Mouse (Mus musculus) spleen, postnatal 4 days (tissue): ENCODE data around the gene Camta1.

Source experiments
- DNase-seq, 2 experiments: peaks; one replicate each; pipeline ENCODE4 v3.0.0; 2022; ENCODE audit warnings: low spot score in 2 of 2

Gene Camta1

DNA sequence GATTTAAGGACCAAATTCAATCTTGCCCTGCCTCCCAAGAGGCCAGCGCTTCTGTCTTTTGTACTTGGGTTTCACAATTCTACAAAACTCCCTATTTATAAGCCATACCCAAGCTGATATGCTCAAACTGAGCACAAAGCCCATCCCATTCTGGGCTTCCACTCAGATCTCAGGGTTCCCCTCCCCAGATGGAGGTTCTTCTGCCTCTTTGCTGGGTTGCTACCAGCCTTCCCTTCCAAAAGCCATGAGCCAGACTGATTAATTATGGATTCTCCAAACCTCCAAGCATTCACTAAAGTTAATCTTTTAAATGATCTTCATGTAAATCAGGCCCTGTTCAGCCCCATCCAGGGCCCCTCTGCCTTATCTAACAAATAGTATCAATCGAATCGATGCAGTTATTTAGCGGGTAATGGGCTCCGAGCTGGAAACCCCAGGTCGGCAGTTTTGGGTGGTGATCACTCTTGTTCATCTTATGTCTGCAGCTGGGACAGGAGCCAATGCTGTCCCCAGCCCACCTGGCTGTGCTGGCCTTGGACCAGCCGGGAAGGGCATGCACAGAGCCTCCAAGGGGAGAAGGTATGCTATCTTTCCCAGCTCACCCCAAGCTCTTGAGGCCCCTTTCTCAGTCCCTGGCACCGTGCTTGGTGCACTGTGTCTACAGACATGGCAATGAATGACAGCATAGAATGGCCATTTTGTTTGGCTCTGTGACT, 534.5 kb downstream of the Camta1 start:
- no peak for DNase-seq

DNA sequence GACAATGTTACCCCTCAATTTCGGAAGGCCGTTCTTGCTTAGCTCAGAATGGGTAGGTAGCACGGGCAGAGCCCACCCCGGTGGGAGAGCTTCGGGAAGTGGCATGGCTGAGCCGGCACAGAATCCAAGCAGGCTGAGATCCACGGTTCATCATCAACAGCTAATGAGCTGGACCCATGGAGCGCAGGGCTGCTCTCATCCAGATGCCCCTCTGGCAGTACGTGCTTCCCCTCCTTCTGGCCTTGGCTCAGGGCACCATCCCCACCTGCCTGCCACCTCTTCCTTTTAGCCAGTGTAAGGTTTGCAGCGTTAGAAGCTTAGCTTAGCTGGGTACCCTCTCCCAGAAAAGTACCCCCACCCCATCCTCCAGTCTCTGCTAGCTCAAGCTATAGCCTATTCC, 545.2 kb downstream of the Camta1 start:
- no peak for DNase-seq

DNA sequence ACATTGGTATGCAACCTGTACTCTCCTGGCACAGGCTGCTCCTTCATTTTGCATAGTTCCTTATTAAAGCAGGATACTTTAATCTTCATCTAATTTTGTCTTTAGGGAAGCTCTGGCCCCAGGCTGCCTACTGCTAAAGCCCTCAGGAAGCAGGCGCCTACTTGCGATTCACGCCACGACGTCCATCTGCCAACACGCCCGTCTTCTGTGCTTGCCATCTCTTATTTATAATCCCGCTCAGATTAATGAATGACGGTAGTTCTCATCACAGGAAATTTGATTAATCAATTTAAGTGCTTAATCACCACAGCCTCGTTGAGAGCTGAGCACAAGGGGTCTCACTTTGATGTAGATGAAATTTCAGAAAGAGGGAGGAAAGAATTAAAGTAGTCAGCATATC, 546.0 kb downstream of the Camta1 start:
- no peak for DNase-seq

DNA sequence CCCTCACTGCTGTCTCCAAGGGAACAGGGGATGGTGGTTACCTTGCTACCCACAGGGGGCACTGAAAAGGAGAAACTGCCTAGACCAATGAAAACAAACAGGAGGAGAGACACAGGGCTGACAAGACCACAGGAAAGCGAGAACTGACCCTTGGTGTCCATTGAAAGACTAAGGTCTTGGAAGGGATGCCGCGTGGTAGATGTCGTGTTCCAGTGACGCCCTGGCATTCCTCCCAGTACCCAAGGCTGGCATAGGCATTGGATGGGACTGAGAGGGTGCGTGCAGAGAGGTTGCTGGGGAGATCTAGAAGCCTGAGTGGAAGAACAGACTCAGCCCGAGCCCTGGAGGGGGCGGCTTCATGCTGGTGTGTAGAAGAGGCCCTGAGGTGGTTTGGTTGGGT, 550.9 kb downstream of the Camta1 start:
- DNase-seq = no peak

DNA sequence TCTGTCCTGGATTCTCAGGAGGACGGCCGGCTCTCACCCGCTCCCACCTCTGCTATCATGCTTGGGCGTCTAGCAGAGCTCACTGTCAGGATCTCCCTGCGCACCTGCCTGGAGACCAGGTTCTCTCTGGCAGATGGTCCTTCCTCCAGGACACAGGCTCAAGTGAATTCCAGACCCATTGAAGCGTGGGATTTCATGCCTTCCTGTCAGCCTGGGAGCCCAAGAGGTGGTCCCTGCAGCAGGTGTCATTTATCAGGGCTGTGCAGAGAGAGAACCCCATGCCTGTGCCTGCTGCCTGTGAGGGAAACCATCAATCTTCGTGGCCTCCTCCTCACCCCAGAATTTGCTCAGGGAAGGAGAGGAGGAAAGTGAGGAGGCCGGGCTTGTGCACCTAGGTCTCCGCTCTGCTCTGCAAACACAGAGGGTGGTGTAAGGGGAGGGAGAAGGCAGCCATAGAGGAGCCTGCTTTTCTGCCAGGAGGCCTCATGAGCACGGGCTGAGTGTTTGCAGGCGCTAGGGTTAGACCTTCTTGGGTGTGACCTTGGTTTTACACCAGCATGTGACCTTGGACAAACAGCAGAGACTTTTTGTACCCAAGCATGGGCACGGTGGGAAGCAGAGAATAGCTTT, 551.5 kb downstream of the Camta1 start:
- no peak for DNase-seq

DNA sequence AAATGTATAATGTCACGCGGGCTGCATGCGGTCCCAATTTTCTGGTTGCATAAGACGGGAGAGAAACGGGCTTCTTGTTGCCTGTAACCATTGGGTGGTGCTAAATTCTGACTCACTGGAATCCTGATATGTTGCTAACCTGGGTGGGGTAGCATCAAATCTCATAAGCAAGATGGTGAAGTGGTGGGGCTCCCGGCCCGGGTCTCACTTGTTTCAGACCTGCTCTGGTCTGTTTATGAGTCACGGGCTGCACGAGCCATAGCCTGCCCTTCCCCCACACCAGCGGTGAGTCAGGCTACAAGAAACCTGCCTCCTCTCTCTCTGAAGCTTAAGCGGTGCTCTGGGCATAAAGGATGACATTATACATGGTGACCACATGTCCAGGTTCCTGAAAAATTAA, 554.8 kb downstream of the Camta1 start:
- DNase-seq = no peak

DNA sequence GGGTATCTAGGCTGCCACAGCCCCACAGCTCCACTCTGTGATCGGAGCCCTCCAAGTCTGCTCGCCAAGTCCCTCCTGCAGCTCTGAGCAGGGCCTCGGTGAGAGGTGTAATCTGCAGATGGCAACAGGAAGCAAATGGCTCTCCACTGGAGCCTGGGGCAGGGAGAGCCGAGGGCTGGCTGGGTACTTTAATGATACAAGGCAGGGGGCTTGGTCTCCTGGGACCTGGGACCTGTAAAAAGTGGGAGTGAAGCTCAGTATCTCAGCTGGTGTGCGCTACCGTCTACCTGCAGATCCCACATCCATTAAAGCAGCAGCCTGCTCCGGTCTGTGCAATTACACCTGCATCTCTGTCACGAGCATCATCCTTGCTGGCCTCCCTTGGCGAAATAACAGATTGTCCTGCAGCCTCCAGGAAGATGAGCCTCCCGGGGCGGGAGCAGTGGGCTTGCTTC, 555.3 kb downstream of the Camta1 start:
- DNase-seq = no peak

DNA sequence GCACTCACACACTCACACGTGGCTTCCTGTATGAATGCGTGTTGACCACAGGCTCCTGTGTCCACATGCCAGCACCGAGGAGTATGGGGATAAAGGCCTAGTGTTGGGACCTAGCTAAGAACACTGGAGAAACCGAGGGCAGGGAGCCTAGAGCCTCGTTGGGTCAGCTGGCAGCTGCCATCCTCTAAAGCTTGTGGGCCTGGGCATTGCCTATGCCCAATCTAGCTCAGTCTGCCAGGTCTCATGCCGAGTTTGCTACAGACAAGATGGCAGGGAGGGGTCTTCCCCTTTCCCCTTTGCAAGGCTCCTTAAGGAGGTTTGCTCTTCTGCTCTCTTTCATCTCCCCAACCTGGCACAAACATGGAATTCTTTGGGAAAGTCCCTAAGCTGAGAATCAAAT, 555.9 kb downstream of the Camta1 start:
- no peak for DNase-seq

DNA sequence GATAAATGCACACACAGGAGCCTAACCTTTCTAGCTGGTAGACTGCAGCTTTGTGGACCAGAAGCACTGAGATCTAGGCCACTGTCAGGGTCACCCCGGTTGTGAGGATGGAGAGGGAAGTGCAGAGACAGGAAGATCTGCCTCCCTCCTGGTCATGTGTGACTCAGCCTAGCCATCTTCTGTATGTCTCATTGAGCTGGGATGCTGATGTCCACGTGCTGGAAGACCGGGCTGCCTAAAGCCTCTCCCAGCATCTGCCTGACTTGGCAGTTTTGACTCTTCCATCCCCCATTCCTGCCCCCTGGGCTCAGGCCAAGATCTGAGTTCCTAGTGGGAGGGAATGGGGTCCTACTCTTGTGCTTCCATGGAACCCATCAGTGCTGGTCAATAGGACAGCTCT, 557.7 kb downstream of the Camta1 start:
- no peak for DNase-seq

DNA sequence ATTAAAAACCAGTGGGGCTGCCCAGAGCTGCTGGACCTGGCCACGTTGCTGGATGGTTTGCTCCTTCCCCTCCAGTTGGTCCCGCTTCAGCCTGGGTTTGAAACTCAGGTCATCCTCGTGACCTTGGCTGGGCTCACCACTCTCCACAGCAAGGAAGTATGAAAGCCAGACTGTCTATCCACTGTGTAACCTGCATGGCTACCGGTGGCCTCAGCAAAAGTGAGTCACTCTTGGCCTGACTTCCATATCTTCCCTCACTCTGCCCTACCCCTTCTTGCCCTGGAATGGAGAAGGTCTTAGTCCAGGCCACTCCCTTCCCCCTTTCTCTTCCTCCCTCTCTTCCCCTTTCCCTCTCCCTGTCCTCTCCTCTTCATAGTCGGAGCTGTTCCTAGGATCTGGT, 558.2 kb downstream of the Camta1 start:
- no peak for DNase-seq

DNA sequence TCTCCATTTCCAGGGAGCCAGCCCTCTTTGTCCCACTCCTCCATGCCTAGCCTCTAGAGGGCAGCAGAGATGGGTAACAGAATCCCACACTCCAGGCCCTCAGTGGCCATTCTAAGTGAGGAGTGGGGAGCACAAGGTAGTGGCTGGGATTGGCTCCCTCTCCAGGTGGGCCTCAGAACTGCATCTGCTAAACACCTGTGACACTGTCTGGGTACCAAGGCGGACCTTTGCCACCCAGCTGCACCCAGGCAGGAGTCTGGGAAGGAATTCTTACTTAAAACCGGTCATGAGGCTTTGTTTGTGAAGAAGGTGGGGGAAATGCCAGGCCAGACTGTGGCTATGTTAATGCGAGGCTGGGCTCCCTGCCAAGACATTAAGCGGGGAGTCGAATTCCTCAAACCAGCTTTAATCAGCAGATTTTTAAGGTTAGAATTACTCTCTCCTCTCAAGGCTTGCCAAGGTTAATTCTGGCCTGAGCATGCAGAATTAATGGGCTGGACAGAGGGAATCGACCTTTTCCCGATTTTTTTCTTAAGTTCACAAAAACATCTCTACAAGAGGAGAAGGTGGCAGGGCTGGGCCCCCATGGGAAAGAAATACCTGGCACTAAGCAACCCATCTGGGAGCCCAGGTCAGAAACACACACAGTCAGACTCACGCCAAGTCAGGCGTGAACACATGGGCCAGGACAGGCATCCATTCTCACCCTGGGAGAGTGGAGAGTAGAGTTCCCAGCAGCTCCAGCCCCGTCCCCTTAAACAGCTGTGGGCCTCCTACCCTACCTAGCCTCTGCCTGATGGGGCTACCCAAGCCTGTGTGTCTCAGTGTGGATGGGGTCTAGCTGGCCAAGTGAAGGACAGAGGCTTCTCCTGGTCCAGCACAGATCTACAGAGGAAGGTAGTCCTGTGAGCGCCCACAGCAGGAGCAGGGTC, 559.2 kb downstream of the Camta1 start:
- no peak for DNase-seq

DNA sequence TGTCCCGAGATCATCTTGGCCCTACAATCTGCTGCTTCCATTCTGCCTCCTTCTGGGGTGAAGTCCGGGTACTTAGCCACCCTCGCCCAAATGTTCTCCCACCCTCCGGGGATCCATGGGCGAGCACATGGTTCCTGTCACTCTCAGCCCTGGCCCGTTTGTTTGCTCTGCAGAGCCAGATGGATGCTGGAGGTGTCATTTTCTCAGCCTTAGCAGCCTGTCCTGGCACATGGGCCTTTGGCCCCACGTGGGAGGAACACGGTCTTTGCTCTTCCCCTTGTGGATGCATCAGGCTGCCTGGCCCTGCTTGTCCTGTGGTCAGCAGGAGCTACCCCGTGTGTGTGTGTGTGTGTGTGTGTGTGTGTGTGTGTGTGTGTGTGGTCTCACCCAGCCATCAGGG, 560.3 kb downstream of the Camta1 start:
- no peak for DNase-seq

DNA sequence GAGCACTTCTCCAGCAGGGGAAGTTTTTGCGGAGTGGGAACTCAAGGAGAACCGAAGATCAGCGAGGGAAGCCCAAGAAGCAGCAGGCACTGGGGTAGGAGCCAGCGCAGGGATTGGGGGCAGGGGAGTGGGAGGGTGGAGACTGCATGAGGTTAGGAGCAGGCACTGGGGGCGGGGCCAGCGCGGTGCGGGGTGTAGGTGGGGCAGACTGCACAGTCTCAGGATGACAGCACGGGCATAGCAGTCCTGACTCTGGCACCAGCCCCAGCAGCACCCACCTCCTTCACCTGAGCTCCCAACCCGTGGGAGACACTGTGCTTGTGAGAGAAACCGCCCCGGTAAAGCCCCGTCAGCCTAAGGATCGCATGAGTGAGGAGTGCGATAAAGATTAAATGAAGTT, 561.0 kb downstream of the Camta1 start:
- no peak for DNase-seq

DNA sequence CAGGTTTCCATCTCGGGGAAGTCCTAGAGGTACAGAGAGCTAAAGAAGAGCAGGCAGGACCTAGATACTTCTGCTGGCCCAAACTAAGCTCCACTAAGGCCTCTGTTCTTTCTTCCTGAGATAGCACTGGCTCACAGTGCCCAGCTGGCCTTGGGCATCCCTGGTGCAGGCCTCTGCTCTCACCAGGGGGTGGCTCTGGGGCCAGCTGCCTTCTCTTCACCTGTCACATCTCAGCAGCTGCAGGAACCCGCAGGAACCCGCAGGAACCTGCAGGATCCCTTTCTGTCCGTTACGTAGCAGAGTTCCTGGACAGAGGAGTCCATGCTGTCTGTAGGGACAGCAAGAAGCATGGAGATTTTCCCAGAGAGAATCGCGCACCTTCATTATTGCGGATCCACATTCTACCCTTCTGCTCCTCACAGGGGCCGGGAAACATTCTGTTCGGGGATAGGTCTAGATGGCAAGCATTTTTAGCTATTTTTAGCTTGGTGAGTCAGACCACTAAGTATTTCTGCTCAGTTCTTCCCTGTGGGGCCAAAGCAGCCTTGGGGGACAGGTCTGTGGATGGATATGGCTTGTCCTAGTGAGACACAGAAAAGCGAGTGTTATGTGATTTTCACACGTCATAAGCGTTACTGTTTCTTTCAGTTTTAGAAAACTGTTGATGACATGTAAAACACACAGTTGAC, 566.0 kb downstream of the Camta1 start:
- DNase-seq = no peak

DNA sequence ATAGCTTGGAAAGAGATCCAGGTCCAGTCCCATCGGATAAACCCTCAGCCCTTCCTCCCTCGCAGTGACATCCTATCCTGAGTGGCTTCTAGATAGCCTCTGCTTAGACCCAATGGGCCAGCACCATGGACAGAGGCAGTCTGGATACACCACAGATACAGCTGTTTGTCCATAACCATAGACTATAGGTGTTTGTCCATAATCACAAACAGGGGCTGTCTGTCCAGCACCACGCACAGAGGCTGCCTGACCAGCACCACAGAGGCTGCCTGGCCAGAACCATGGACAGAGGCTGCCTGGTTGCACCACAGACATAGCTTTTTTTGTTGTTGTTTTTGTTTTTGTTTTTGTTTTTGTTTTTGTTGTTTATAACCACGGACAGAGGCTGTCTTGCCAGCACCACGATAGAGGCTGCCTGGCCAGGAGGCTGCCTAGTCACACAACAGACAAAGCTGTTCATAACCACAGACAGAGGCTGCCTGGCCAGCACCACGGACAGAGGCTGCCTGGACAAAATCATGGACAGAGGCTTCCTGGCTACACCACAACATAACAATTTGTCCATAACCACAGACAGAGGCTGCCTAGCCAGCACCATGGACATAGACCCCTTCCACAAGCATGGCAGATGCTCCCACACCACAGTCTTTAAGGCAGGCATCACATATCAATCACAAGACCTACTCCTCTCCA, 572.6 kb downstream of the Camta1 start:
- DNase-seq = no peak

DNA sequence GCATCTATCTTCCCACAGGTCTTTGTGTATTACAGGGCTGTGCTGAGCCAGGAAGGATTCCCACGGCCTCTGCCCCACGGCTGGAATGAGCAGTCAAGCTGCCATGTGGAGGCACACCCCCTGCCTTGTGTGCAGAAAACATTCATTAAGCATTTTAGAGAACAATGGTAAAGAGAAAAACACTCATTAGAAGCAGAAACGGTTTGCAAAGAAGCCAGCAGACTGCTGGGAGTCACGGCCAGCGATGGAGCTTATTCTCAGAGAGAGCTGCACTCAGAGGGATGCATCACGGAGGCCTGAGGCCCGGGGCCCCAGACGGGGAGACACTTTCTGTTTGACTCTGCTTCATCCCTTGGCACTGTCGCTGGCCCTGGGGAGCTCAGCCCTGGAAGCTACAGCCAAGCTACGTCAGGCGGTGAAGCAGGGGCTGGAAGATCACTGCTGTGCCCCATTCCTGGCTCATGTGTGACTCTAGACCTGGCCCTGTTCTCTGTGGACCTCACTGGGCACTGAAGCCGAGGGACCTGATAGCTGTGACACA, 575.7 kb downstream of the Camta1 start:
- no peak for DNase-seq

DNA sequence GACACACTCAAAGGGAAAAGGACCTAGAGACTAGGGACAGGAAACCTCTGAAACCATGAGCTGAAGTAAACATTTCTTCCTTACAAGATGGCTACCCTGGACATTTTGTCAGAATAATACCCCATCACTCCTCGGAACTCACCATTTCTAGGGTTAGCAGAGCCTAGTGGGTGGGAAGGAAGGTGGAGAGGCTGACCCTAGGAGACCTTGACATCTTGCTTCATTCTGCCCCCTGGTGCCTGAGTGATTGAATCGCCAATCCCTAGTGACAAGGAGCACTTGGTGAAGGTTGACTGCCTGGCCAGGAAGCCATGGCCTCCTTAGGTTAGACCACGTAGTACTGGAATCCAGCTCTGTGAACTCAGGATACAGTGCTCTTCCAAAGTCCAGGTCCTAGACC, 576.2 kb downstream of the Camta1 start:
- no peak for DNase-seq

DNA sequence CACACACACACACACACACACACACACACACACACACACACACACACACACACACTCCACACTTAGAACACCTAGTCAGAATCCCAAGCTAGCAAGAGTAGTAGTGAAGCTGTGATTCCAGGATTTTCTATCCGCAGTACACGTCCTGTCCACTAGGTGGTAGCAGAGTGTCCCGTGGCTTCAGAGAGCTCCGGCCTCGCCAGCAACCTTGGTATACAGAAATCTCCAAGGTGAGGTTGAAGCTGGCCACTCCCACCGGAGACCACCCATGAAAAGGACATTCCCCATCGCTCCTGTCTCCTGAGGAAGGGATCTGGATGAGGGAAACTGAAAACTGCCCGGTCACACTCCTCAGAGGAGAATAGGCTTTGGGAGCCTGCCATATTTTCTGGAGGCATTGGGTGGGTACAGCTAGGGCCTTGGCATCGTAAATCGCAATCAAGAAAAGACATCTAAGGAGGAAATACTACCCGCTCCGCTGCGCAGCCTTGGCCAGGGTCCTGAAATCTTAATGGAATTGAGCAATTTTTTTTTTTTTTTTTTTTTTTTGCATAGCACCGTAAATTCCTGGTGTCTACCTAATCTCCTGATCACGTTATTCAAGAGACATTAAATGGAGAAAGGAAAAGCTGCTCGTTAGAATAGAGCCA, 578.5 kb downstream of the Camta1 start:
- no peak for DNase-seq

DNA sequence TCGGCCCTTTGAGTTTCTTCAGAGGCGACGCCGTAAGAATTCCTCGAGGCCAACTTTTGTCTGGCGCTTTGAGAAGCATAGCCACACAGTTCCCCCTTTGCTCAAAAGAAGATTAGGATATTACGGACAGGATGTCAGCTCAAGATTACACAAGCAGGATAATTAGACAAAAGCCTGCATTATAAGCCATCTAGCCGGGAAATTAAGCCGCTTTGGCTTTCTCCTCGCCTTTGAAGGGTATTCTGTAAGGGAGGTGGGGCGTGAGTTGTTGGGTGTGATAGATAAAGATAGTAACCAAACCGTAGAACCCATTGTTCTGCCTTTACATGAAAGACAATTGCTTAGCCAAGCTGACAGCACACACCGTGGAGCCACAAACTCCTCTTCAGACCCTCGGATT, 579.6 kb downstream of the Camta1 start:
- no peak for DNase-seq

DNA sequence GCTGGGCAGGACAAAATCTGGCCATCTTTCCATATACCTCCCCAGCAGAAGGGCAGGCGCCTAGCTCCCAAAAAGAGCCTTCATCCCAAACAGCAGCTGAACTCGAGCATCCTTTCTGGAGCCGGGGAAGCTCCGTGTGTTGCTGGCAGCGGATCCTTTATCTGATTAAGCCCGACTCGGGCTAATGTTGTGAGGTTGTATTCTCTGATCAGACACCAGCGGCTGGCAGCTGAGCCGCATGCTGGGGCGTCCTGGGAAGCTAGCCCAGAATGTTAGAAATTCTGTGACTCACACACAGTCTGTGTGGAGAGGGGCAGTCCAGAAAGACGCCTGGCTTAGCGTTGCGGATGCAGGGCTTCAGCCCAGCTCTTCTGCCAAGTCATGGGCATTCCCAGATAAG, 586.4 kb downstream of the Camta1 start:
- DNase-seq = no peak
